Mouse (Mus musculus): ENCODE measurements around the gene Nt5c3.

GRCm38 (mm10) chr6:56913092-56913858 lies 10.5 kb downstream of the Nt5c3 start:
- TF ChIP-seq CTCF (IDR thresholded peaks at IDR 0.05; ENCODE audit: extremely low read depth, insufficient read depth, low read length): no peak
- no peak for TF ChIP-seq POLR2A (IDR thresholded peaks at IDR 0.05; ENCODE audit: extremely low read depth, insufficient read depth, low read length)

Measured in cortical plate, adult 2 months (tissue).